Mouse (Mus musculus): ENCODE measurements at regions not wholly inside any gene's neighbourhood (a gene's known extent, or its start where the extent isn't known, plus 50 kb on each side); places are given as distances from the start of the nearest gene placed in this dataset.

DNA sequence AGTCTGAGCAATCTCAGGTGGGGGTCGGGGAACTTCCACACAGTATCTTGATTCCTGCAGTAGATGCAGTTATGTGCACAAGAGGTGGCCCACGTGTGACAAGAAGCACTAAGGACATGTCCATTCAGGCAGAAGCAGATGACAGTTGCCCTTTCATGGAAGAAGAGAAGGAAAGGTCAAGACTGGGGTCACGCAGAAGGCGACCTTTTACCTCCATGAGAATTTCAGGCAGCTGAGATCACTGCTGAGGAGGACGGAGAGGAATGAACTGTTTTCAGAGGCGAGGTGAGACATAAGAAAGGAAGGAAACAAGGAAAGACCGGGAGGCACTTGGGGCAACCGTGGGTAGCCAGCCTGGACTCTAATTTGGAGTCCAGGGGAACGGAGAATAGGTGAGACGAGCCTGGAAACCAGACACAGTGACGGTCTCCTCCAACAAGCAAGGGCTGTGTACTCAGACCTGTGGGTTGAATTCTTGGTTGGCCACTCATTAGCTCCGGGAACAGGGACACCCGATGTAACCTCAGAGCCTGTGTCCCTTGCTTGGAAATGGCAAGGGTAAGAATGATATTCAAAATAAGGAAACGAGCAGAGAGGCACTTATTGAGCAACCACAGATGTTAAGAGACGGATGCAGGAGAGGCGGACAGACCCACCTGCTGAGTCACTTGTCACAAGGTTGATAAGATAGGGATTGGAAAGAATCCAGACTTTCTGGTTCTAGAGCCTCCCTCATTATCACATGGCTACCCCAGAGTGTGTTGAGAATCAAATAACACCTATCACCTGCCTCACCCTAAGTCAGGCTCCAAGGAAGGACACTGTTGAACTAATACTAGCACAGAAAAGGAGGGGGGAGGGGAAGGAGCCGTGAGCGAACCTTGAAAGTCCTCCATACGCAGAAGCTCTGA is 121.4 kb upstream of the Adgrl2 start:
- intact Hi-C loops (cut with DNase I), result no loop called here
- no peak for DNase-seq (ENCODE audit: low spot score in 2 of 2)

GRCm38 (mm10) chr3:149110831-149111230 is 120.5 kb upstream of the Adgrl2 start:
- intact Hi-C loops (cut with DNase I), result no loop called here
- no peak for DNase-seq (ENCODE audit: low spot score in 2 of 2)

GRCm38 (mm10) chr3:149105709-149106450 is 115.5 kb upstream of the Adgrl2 start:
- no peak for DNase-seq (ENCODE audit: low spot score in 2 of 2)
- intact Hi-C loops (cut with DNase I), result no loop called here

- no peak for DNase-seq (ENCODE audit: low spot score in 2 of 2)
- intact Hi-C loops (cut with DNase I), result no loop called here
These were observed 114.8 kb upstream of the Adgrl2 start for GRCm38 (mm10) chr3:149105181-149105580.

- intact Hi-C loops (cut with DNase I), result no loop called here
- DNase-seq (ENCODE audit: low spot score in 2 of 2), result no peak
These were observed 113.7 kb upstream of the Adgrl2 start for GRCm38 (mm10) chr3:149104080-149104479.

DNA sequence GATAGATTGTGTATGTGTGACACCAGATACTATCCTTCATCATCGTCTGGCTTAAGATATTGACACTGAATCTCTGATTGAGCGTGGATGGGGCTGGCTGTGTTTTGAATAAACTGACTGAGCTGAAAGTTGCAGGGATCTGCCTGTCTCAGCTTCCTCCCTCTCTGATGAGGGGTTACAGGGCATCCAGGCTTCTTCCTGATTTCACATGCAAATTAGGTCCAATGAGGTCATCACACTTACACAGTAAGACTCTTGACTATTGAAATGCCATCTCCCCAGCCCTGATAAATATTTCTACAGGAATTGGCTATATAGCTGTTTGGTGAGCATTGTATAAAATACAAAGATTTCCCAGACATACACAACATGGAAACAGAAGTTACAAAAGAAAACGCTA is 113.1 kb upstream of the Adgrl2 start:
- intact Hi-C loops (cut with DNase I), result no loop called here
- no peak for DNase-seq (ENCODE audit: low spot score in 2 of 2)

DNA sequence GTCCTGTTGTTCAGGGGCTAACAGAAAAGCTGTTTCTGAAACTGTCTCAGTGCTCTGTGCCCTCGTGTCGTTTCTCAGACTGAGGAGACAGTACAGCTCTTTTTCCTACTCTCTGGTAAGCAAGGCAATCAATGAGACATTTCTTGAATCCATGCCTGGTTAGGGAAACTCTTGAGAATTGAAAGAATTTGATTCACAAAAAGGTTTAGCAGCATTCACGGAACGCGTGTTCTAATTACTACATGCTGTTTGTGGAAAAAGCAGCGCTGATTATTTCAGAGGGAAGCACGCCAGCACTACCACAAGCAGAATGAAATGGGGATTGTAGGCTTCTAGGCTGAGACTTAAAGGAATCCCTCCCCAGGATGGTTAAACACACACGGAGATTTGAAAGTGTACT is 112.5 kb upstream of the Adgrl2 start:
- intact Hi-C loops (cut with DNase I), result no loop called here
- no peak for DNase-seq (ENCODE audit: low spot score in 2 of 2)

DNA sequence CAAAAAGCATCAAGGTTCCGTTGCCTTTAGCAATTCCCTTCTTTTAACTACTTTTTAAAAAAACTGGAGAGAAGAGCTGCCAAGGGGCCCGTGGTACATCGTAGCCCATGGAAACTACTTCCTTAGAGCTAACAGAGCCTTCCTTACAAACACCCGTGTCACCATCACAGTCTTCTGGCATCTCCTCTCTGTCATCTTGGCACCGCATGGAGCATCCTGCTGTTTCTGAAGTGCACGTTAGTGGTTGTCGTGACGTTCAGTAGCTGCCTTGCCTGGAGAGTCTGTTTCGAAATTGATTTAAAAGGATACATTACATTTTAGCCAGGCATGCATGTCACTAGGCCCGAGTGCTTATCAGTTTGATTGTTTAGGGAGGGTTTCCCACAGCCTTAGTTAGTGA is 111.4 kb upstream of the Adgrl2 start:
- intact Hi-C loops (cut with DNase I), result no loop called here
- no peak for DNase-seq (ENCODE audit: low spot score in 2 of 2)

GRCm38 (mm10) chr3:149098764-149099163 is 108.4 kb upstream of the Adgrl2 start:
- DNase-seq (ENCODE audit: low spot score in 2 of 2), result no peak
- intact Hi-C loops (cut with DNase I), result no loop called here

DNA sequence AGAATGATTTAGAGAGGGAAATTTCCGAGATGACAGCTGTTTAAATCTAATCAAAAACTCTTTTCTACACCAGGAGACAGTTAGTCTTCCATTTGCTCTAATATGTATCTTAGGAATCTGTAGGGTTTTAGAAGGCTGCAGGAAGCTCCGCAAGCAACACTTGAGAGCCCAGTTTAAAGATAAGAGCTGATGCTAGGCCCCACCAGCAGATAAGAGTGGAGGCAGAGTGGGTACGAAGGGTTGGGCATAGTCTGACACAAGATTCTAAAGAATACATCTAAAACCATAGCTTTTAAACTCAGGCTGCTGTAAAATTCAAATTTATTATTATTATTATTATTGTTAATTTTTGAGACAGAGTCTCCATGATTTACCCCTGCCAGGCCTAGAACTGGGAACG is 106.7 kb upstream of the Adgrl2 start:
- intact Hi-C loops (cut with DNase I), result no loop called here
- no peak for DNase-seq (ENCODE audit: low spot score in 2 of 2)

- no peak for DNase-seq (ENCODE audit: low spot score in 2 of 2)
- intact Hi-C loops (cut with DNase I), result no loop called here
These were observed 102.3 kb upstream of the Adgrl2 start for GRCm38 (mm10) chr3:149092649-149093048.

DNA sequence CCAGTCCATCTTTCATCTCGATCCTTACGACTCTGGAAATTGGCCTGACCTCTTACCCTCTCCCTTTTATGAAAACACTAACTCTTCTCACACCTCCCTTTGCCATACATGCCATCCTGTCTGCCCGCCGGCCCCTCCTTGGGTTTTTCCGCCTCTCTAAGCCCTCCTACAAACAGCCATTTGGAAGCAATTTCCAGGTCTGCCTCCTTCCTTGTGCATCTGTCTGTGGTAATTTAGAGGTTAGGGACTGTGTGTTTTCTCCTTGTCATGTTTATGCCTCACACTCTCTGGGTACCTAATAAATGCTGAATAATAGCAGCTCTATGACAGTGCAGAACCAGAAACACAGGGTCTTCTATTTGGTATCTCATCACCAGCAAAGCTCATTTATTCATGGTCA is 99.7 kb upstream of the Adgrl2 start:
- intact Hi-C loops (cut with DNase I), result no loop called here
- no peak for DNase-seq (ENCODE audit: low spot score in 2 of 2)

GRCm38 (mm10) chr3:149088621-149089128 is 98.3 kb upstream of the Adgrl2 start:
- intact Hi-C loops (cut with DNase I), result no loop called here
- no peak for DNase-seq (ENCODE audit: low spot score in 2 of 2)

DNA sequence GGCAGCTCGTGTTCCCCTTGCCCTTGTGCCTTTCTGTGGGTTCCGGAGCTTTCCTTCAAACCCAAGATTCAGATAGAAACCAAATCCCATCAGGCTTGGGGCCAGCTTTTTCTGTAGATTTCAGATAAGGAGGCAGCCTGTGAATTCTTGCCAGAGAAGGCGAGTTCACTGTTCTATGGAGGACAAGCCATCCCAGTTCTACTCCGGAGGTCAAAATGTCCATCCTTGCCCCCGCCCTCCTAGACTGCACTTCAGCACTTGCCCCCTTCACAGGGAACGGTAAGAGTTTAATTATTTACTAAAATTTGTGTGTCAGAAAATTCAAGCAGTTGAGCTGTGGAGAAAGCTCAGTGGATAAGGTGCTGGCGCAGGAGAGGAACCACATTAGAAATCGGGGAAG is 97.1 kb upstream of the Adgrl2 start:
- intact Hi-C loops (cut with DNase I), result no loop called here
- DNase-seq (ENCODE audit: low spot score in 2 of 2), result no peak

DNA sequence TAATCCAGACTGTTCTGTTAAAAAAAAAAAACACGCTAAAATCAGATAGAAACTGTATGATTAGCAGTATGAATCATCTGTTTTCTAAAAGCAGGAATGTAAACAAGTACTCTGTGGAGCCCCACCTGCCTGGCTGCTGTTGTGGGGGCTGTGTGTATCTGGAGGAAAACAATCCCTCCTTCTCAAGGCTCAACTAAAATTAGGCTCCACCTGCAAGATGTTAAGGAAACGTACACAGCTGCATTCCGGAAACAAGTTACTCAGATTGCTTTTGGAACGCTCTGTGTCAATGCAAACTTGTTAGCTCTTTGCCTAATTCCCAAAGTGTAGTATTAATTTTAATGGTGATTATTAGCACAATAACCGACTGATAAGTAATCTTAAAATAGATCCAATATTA is 96.3 kb upstream of the Adgrl2 start:
- DNase-seq (ENCODE audit: low spot score in 2 of 2), result no peak
- intact Hi-C loops (cut with DNase I), result no loop called here

GRCm38 (mm10) chr3:149086086-149086485 is 95.7 kb upstream of the Adgrl2 start:
- intact Hi-C loops (cut with DNase I), result no loop called here

DNA sequence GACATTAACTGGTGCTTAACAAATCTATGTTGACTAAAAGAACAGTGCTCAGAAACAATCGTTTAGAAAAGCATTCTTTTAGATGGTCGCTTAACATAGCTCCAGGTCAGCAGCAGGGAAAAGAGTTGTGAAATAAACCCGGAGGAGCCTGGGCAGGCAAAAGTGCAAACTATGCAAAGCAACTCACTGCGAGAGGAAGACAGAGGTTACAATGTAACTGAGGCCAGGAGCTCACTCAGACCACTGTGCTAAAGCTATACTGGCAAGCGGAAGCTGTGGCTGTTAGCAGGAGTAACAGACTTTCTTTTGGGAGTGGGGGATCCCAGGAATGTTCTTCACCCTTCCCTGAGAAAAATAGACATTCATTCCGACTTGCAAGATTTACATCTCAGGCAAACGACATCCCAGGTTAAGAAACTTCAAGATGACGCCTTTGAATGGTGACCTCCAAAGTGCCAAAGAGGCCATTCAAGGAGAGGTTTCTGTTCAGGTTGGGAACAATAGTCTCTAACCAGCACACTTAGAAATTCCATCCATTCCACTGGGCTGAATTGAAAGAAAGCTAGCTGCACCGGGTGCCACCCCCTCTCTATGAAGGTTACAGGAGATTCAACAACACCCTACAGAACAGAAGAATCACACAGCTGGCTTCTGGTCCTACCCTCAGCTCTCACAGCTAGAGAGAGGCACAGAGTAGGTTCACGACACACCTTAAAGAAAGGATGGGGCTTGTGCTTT is 94.7 kb upstream of the Adgrl2 start:
- intact Hi-C loops (cut with DNase I), result no loop called here
- no peak for DNase-seq (ENCODE audit: low spot score in 2 of 2)

More at GRCm38 (mm10) chr3:149086086-149086485, 95.7 kb upstream of the Adgrl2 start:
- DNase-seq (ENCODE audit: low spot score in 2 of 2), result no peak

- DNase-seq (ENCODE audit: low spot score in 2 of 2), result no peak
- intact Hi-C loops (cut with DNase I), result no loop called here
These were observed 93.0 kb upstream of the Adgrl2 start for GRCm38 (mm10) chr3:149083391-149083790.

DNA sequence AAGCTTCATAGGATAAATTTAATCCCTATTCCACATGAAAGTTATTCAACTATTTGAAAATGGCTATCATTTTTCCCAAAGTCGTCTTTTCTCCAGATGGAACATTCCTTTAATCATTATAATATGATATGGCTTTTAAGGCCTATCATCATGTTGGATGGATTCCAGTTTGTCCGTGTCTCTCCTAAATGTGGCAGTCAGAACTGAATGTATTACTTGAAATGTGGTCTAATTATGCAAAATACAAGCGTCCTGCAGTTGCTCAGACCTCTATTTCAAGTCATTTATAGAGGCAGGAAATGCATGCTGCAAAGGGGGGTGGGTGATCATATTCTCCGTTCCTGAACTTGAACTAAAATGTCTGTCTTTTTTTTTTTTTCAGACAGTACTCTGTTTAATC is 88.5 kb upstream of the Adgrl2 start:
- intact Hi-C loops (cut with DNase I), result no loop called here

GRCm38 (mm10) chr3:149076928-149077551 is 86.7 kb upstream of the Adgrl2 start:
- intact Hi-C loops (cut with DNase I), result no loop called here
- no peak for DNase-seq (ENCODE audit: low spot score in 2 of 2)

More for the DNA sequence above, 88.5 kb upstream of the Adgrl2 start:
- no peak for DNase-seq (ENCODE audit: low spot score in 2 of 2)
